Mouse (Mus musculus) ES-Bruce4 (cell line): ENCODE results near the gene Atoh1.

Source experiments
- CTCF ChIP-seq: IDR thresholded peaks from one replicate; pipeline ENCODE4 v1.8.1; 2011; ENCODE audit warnings: low read depth, low read length
- EP300 ChIP-seq: IDR thresholded peaks from 2 replicates; pipeline ENCODE4 v1.6.1; 2011; ENCODE audit warnings: low read depth, low read length; ENCODE audit not compliant: insufficient read depth
- POLR2A ChIP-seq: IDR thresholded peaks from one replicate; pipeline ENCODE4 v1.8.1; 2011; ENCODE audit warnings: low read length; ENCODE audit not compliant: insufficient read depth

GRCm38 (mm10) chr6:64688181-64688944 lies 40.6 kb upstream of the Atoh1 start:
- TF ChIP-seq CTCF (no peak), POLR2A (no peak), EP300 (no peak)
